Mouse (Mus musculus) hindbrain, postnatal 0 days (tissue): ENCODE data around the gene Orm3. TPM values are rescaled to one million over a fixed set of nuclear protein-coding genes. Genes with fewer than 3 reads are reported as not detected.

Experiments
- ATAC-seq: fragments of 200-750 bp; cut with Nextera tagmentation; 2 replicates; pipeline ENCODE4 v1.8.0; 2017; ENCODE audit warnings: mild to moderate bottlenecking, moderate TSS enrichment, moderate library complexity
- DNase-seq: peaks from one replicate; pipeline ENCODE4 v3.0.0-alpha.2; 2015; ENCODE audit warnings: low spot score
- H3K27ac ChIP-seq: fragments of 300-500 bp; sonication (generic); 2 replicates; pipeline ENCODE4 v1.5.1; 2014; ENCODE audit warnings: mild to moderate bottlenecking
- H3K27me3 ChIP-seq: fragments of 300-500 bp; sonication (generic); 2 replicates; pipeline ENCODE4 v1.6.1; 2014; ENCODE audit warnings: low read length, mixed read lengths; ENCODE audit not compliant: insufficient read depth
- H3K36me3 ChIP-seq: fragments of 300-500 bp; sonication (generic); 2 replicates; pipeline ENCODE4 v1.6.1; 2014; ENCODE audit warnings: low read length, mixed read lengths; ENCODE audit not compliant: insufficient read depth
- H3K4me1 ChIP-seq: fragments of 300-500 bp; sonication (generic); 2 replicates; pipeline ENCODE4 v1.6.1; 2014; ENCODE audit warnings: antibody characterized with exemption, low read length, mixed read lengths; ENCODE audit not compliant: insufficient read depth
- H3K4me2 ChIP-seq: fragments of 300-500 bp; sonication (generic); 2 replicates; pipeline ENCODE4 v1.6.1; 2014; ENCODE audit warnings: low read depth, mild to moderate bottlenecking, low read length, moderate library complexity, mixed read lengths
- H3K4me3 ChIP-seq: fragments of 300-500 bp; sonication (generic); 2 replicates; pipeline ENCODE4 v1.5.1; 2014; ENCODE audit warnings: low read length
- H3K9ac ChIP-seq: fragments of 300-500 bp; sonication (generic); replicated peaks from 2 replicates; pipeline ENCODE4 v1.6.1; 2014; ENCODE audit warnings: mild to moderate bottlenecking, low read length, moderate library complexity, mixed read lengths
- H3K9me3 ChIP-seq: fragments of 300-500 bp; sonication (generic); 2 replicates; pipeline ENCODE4 v1.6.1; 2016; ENCODE audit warnings: low read length, mixed read lengths
- CTCF ChIP-seq: IDR thresholded peaks from 2 replicates; pipeline ENCODE4 v1.5.1; 2016; ENCODE audit warnings: antibody characterized with exemption, control low read depth, low read depth
- WGBS: fragments of 180-500 bp; shearing (Covaris S2); extraction: QIAGEN DNeasy Blood & Tissue Kit; methylation state at CpG from one replicate; pipeline ENCODE4 v1.1.7; 2014; 5-methylcytosine and 5-hydroxymethylcytosine counted together
- polyA plus RNA-seq: library from polyadenylated mRNA; unstranded; fragments of >200 nt; fragmentation: Nextera tagmentation; extraction: Ambion mirVana; gene quantifications from 2 replicates; pipeline ENCODE4 v1.2.1, GENCODE M21; 2015
- total RNA-seq: library from RNA; depleted of rRNA; stranded (reverse); fragments of >200 nt; gene quantifications from 2 replicates; pipeline ENCODE4 v1.2.3, GENCODE M21; 2014; rRNA removed

Orm3 gene
- total RNA-seq (not detected in 2 replicates), polyA plus RNA-seq (not detected in 2 replicates)

GRCm38 (mm10) chr4:63355877-63356665 is at the start of gene Orm3:
Gene Orm3 (plus strand): TSS chr4:63356162.
- H3K36me3 ChIP-seq: no peaks in the 10 kb centered on the region
- no peak within 1 kb of the TSS for H3K27ac ChIP-seq
- DNase-seq: no peak
- 64% methylated on average over 4 of the region's 4 CpGs for WGBS
- TF ChIP-seq CTCF: no peak
- ATAC-seq: no peak
- H3K27me3 ChIP-seq: no peaks in the 10 kb centered on the region
- H3K9ac ChIP-seq: no peak within 1 kb of the TSS
- H3K9me3 ChIP-seq: no peaks in the 10 kb centered on the region
- no peak within 1 kb of the TSS for H3K4me2 ChIP-seq
- H3K4me1 ChIP-seq: no peaks in the 10 kb centered on the region
- no peak within 1 kb of the TSS for H3K4me3 ChIP-seq

GRCm38 (mm10) chr4:63307175-63308062 is 48.5 kb upstream of the Orm3 start:
- Histone ChIP-seq H3K27ac (no peak overlapping the region), H3K4me3 (no peak overlapping the region), H3K9ac (no peak overlapping the region), H3K27me3 (no peaks in the 10 kb centered on the region), H3K4me2 (no peak overlapping the region), H3K36me3 (no peaks in the 10 kb centered on the region), H3K9me3 (no peaks in the 10 kb centered on the region), H3K4me1 (no peaks in the 10 kb centered on the region; the same call in 1 of the 2 replicates)
- ATAC-seq: peak; percentile 84
- peak; percentile 94 for DNase-seq
- WGBS: 32% methylated on average over 21 of the region's 21 CpGs
- TF ChIP-seq CTCF: peak; percentile 92

- H3K9me3 ChIP-seq: no peaks in the 10 kb centered on the region
- no peaks in the 10 kb centered on the region for H3K36me3 ChIP-seq
- H3K4me3 ChIP-seq: no peak overlapping the region
- H3K27ac ChIP-seq: no peak overlapping the region
- ATAC-seq (no peak), DNase-seq (no peak)
- H3K4me1 ChIP-seq: no peaks in the 10 kb centered on the region
- TF ChIP-seq CTCF: no peak
- no peak overlapping the region for H3K4me2 ChIP-seq
- H3K27me3 ChIP-seq: no peaks in the 10 kb centered on the region
- 50% methylated on average over 3 of the region's 3 CpGs for WGBS
- H3K9ac ChIP-seq: no peak overlapping the region
Observed at GRCm38 (mm10) chr4:63308316-63308715, 47.6 kb upstream of the Orm3 start.

- no peak for DNase-seq
- Histone ChIP-seq H3K4me2 (no peak overlapping the region), H3K9ac (no peak overlapping the region), H3K9me3 (no peaks in the 10 kb centered on the region), H3K27me3 (no peaks in the 10 kb centered on the region), H3K27ac (no peak overlapping the region), H3K4me3 (no peak overlapping the region), H3K4me1 (no peaks in the 10 kb centered on the region), H3K36me3 (no peaks in the 10 kb centered on the region)
- no peak for ATAC-seq
- TF ChIP-seq CTCF: no peak
- WGBS: 71% methylated on average over 10 of the region's 10 CpGs
Observed at GRCm38 (mm10) chr4:63310247-63310855, 45.6 kb upstream of the Orm3 start.

GRCm38 (mm10) chr4:63311426-63311825 is 44.5 kb upstream of the Orm3 start:
- no peaks in the 10 kb centered on the region for H3K9me3 ChIP-seq
- ATAC-seq: no peak
- H3K27me3 ChIP-seq: no peaks in the 10 kb centered on the region
- H3K4me2 ChIP-seq: no peak overlapping the region
- H3K9ac ChIP-seq: no peak overlapping the region
- H3K36me3 ChIP-seq: no peaks in the 10 kb centered on the region
- 76% methylated on average over 7 of the region's 7 CpGs for WGBS
- H3K4me3 ChIP-seq: no peak overlapping the region
- no peak for TF ChIP-seq CTCF
- no peak for DNase-seq
- no peaks in the 10 kb centered on the region for H3K4me1 ChIP-seq
- H3K27ac ChIP-seq: no peak overlapping the region

- ATAC-seq (0 out of 2 replicates have a peak, but pooled peaks have one; percentile 9), DNase-seq (peak; percentile 59)
- no peak overlapping the region for H3K4me3 ChIP-seq
- H3K9me3 ChIP-seq: no peaks in the 10 kb centered on the region
- no peak overlapping the region for H3K9ac ChIP-seq
- H3K4me1 ChIP-seq: no peaks in the 10 kb centered on the region
- no peak overlapping the region for H3K4me2 ChIP-seq
- TF ChIP-seq CTCF: peak; percentile 25; the same call in 1 of the 2 replicates
- H3K27me3 ChIP-seq: no peaks in the 10 kb centered on the region
- 77% methylated on average over 5 of the region's 5 CpGs for WGBS
- no peaks in the 10 kb centered on the region for H3K36me3 ChIP-seq
- H3K27ac ChIP-seq: no peak overlapping the region
Observed at GRCm38 (mm10) chr4:63314063-63314462, 41.9 kb upstream of the Orm3 start.
